Mouse (Mus musculus) adrenal gland, postnatal 36 days (tissue): ENCODE results near the gene Hic2. TPM values are rescaled to one million over a fixed set of nuclear protein-coding genes. Genes with fewer than 3 reads are reported as not detected.
A peak's percentile ranks its signal among the peaks of the same experiment; 100 is the strongest.

Experiments used
- DNase-seq, 2 experiments: peaks; one replicate each; pipeline ENCODE4 v3.0.0; 2021; ENCODE audit warnings: mixed read lengths in 1 of 2
- total RNA-seq, 2 experiments: library from RNA; stranded (reverse); gene quantifications; 2 replicates each; pipeline ENCODE4 v1.2.3; 2021

Hic2 gene
- total RNA-seq, 2 experiments from 2014 or later, result 2.9 to 3.1 TPM

- no peak for DNase-seq
Measured at GRCm38 (mm10) chr16:17275721-17276120, 42.3 kb downstream of the Hic2 start, which contains the start of gene Tmem191c. Gene Tmem191c (plus strand): TSS chr16:17276077.

- peak; percentile 96 to 97 for DNase-seq
Measured at GRCm38 (mm10) chr16:17276164-17277151, 43.1 kb downstream of the Hic2 start.

GRCm38 (mm10) chr16:17277342-17278211, 44.2 kb downstream of the Hic2 start:
- DNase-seq, result peak; percentile 49 to 61

DNA sequence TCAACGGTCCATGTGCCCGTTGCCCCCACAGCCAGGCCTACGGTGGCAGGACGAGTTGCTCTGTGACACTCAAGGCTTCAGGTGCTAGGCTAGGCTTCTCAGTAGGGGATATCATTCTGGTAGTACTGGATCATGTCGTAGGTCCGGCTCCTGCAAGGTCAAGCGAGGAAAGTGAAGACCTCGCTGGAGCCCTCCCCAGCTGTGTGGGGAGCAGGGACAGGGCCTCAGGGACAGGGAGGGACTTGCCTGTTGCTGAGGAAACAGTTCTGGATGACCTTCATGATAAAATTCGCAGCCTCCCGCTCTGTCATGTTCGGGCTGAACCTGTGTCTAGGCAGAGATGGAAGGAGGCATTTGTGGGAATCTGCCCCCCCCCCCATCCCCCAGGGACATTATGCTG, 47.1 kb downstream of the Hic2 start:
- DNase-seq, result peak; percentile 49 to 54

DNA sequence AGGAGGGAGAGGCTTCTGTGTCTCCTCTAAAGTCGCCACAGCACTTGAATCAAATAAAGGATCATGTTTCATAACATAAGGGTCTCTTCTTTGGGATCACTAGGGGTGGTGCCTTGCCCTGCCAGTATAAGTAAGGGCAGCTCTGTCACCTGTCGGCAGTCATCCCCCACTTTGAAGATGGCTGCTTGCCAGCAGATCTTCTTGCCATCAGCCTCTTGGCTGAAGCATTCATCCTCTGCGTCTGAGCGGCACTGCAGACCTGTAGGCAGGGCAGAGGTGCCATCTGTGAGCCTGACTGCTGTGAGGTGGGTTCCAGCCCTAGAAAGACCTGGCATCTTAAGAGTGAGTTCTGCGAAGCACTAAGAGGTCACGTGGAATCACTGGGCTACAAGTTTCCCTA, 49.8 kb downstream of the Hic2 start:
- DNase-seq, result no peak

GRCm38 (mm10) chr16:17287103-17287502, 53.7 kb downstream of the Hic2 start:
- no peak for DNase-seq

GRCm38 (mm10) chr16:17291016-17291415, 57.6 kb downstream of the Hic2 start:
- DNase-seq, result peak; percentile 13 to 58

- DNase-seq, result peak; percentile 74 to 83
Measured at GRCm38 (mm10) chr16:17292751-17293150, 59.4 kb downstream of the Hic2 start.

DNA sequence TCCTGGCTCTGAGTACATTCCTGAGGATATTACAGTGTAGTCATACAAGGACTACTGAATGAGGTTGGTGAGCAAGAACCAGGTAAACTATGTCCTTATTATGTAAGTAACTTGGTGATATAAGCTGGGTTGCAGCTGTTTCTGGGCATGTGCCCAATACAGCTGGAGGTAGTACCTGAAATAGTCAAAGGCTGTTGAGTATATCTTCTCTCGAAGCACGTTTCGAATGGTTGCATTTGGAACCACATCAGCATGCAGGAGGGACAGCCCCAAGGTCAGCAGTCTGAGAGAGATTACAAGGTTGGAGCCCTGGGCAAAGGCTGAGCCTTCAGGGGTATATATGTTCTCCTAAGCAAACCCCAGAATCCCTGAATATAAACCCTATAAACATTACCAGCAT, 67.4 kb downstream of the Hic2 start:
- DNase-seq, result no peak

- DNase-seq, result peak; percentile 21 to 30
Measured at GRCm38 (mm10) chr16:17303521-17304245, 70.3 kb downstream of the Hic2 start.

- DNase-seq, result no peak
Measured at GRCm38 (mm10) chr16:17307461-17307860, 74.1 kb downstream of the Hic2 start.

DNA sequence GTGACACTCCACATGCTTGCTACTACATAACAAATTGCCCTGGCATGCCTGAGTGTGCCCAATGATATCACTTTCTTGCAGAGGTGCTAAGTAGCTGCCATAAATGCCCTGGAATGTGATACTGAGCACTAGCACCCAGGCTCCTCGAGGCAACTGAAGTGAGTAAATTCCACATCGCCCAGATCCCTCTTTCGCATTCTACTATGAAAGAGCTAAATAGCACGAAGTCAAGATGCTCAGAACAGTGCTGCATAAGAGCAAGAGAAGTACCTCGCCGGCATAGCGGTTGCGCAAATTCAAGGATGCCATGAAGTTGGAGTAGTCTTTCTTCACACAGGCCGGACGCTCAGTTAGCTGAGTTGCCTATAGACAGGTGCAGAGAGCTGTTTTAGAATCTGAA, 75.7 kb downstream of the Hic2 start:
- DNase-seq, result no peak

DNA sequence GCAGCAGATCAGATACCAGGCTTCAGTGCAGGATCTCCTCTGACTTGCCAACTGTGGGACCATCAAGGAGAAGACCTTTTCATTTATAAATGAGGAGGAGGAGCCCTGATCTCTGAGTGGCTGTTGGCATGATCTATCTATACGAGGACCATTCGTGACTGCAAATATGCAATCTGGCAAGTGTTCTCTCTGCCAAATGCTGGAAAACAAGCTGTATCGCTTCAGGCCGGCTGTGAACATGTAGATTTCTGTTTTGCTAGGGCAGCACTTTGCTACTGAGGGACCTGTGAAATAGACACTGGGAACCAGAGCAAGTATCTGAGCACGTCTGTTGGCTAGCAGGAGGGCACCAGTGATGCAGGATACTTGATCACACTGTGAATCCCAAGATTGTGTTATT, 79.2 kb downstream of the Hic2 start:
- DNase-seq, result no peak

Other genes starting within 250 kb of the Hic2 start
- gene Ypel1, start 163.9 kb upstream of the Hic2 start, total RNA-seq, result 1 to 10 TPM; 3.3 to 7.8 TPM
- gene Ppil2, start 122.3 kb upstream of the Hic2 start, total RNA-seq, result 10 to 100 TPM; 83.4 to 97.0 TPM
- gene 2610318N02Rik, start 108.4 kb upstream of the Hic2 start, total RNA-seq, result 1 to 10 TPM in 1 of 2 experiments, under 1 TPM in 1; 0.66 to 1.7 TPM
- 10 to 100 TPM; 28.2 to 29.8 TPM for gene Sdf2l1, start 101.2 kb upstream of the Hic2 start, total RNA-seq
- gene Ydjc, start 89.0 kb upstream of the Hic2 start, total RNA-seq, result 1 to 10 TPM; 3.7 to 6.9 TPM
- gene Ccdc116, start 86.3 kb upstream of the Hic2 start, total RNA-seq, result under 1 TPM; 0.33 to 0.43 TPM
- 100 to 1,000 TPM; 219 to 220 TPM for gene Ube2l3, start 30.9 kb upstream of the Hic2 start, total RNA-seq
- gene Rimbp3, start 25.0 kb upstream of the Hic2 start, total RNA-seq, result not detected
- 1 to 10 TPM; 8.6 to 9.3 TPM for gene Tmem191c, start 42.5 kb downstream of the Hic2 start, total RNA-seq
- gene Serpind1, start 97.8 kb downstream of the Hic2 start, total RNA-seq, result under 1 TPM; 0.40 to 0.63 TPM
- 10 to 100 TPM; 27.3 to 30.2 TPM for gene Snap29, start 172.4 kb downstream of the Hic2 start, total RNA-seq
- 10 to 100 TPM; 90.6 to 97.2 TPM for gene Pi4ka, start 172.7 kb downstream of the Hic2 start, total RNA-seq
- gene Crkl, start 218.4 kb downstream of the Hic2 start, total RNA-seq, result 10 to 100 TPM; 30.4 to 38.1 TPM